Mouse (Mus musculus): Measurements from ENCODE around the gene Htr6. TPM values are rescaled to one million over a fixed set of nuclear protein-coding genes. Genes with fewer than 3 reads are reported as not detected.

Htr6 gene
- 1 to 10 TPM; 4.1 to 5.1 TPM for total RNA-seq (2021)

DNA sequence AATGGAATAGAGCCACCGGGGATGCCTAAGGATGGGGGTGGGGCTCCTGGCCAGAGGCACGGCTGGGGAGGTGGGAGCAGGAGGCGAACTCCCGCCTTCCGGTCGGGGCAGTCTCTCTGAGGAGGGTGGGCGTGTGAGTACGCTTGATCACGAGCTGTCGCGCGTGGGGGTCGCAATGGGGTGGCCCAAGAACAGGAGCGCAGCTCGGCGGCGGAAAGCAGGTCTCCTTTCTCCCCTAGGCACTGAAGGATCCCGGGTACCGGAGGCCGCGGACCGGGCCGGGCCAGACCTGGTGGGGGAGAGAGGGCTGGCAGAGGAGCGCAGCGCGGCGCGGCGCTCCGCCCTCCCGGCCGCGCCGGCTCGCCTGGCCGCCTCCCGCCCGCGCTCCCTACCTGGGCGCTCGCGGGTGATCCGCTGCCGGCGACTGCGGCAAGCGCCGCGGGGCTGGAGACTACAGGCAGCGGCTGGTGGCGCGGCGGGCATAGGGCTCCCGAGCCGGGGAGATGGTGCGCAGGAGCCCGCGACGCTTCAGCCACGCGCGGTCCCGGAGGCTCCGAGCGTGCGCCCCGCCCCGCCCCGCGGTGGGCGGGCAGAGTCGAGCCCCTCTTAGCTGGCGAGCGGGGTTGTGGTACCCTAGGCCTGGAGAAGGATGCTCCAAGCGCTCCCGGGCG is at the start of gene Htr6:
Gene Htr6, minus strand, starts transcription at position 530 of the 671 bp plus-strand sequence.
- intact Hi-C loops (cut with DNase I) = no loop called here

DNA sequence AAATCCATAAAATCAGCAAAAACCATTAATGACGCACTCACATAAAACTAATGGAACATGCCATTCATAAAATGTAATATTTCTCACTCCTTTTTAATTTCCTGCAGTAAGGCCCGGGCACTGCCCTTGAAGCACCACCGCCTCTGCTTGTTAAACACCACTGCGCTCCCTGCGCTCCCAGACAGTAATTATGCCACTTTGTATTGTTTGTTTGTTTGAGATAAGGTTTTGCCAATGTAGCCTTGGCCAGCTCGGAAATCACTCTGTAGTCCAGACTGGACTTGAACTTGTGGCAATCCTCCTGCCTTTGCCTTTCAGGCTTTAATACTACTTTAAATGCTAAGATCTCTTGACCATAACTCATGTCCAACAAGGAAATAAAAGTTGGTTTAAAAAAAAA is 49.6 kb upstream of the Htr6 start:
- intact Hi-C loops (cut with DNase I) = no loop called here
- DNase-seq = no peak

More for the DNA sequence above, at the start of gene Htr6:
- no peak for DNase-seq

DNA sequence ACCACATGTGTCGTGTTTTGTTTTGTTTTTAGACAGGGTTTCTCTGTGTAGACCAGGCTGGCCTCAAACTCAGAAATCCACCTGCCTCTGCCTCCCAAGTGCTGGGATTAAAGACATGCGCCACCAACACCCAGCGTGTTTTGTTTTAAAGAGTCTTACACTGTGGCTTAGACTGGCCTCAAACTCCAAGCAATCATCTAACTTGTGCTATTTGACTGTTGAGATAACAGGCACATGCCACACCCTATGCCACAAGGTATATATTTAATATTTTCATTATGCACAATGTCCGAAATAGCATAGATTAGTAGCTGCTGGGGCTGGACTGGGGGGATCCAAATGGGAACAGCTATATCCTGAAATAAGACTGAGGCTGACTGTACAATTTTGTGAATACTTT is 47.2 kb upstream of the Htr6 start:
- intact Hi-C loops (cut with DNase I) = no loop called here
- DNase-seq = no peak

DNA sequence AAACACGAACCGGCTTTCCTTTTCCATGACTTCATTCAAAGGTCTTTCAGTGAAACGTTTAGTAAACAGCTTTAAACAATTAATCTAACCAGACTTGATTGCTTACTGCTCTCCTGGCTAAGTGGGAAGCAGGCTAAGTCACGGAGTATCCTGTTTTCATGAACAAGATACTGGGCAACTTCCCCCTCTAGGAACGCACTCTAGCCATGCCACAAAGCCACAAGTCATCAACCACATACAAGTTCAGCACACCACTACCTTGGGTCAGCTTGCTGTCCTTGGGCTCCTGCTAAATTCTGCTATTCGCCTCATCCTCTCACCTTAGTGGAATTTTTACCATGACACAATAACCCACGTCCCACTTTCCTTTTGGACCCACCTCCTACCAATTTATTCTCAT is 45.6 kb upstream of the Htr6 start:
- intact Hi-C loops (cut with DNase I) = no loop called here
- no peak for DNase-seq

DNA sequence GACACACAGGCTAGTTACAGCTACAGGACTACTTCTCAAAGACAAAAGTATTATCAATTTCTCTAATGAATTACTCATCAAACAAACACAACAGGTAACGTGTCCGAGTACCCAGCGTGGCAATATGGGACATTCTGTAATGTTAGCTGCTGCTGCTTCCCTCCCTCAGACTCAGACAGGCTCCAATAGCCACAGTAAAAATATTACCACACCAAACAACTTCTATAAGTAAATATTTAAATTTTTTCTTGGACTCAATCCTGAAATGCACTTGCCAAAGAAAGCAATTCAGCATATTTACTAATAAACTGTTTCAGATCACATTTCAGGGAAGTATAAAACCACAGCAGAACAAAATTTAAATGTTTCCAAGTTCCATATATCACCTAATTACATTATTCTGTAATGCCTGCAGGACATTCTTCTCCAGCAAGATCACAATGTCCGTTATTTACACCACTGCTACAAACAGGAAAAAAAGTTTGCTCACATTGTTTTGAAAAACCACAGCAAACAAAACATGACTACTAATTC is 45.0 kb upstream of the Htr6 start:
- intact Hi-C loops (cut with DNase I) = no loop called here
- DNase-seq = no peak

DNA sequence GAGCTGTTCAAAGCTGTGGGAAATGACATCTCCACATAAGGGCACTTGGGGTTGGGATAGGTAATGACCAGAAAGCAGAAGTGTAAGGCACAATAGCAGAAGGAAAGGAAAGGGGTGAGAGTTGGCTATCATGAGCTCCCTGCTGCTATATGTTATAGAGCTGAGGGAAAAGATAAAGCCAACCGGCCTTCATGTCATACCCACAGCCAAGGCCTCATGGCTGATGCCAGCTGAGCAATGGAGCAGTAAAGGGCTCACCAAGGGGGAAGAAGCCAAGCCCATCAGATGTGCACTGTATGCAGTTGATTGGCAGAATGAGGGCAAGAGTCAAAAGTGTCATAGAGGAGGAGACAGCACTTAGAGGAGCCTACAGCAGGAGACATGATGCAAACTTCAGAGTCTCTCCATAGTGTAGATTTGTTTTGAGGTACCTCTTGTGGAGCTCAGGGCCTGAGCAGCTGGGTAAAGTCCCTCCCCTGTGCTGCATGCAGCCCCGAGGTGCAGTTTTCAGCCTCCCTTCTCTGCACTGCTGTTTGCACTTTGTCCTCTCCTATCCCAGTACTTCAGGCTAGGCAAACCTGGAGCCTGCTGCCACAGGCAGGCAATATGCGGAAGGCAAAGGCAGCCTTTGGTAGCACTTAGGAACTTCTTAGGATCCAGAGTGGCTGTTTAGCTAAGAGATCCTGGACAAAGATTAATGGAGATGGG is 41.1 kb upstream of the Htr6 start:
- intact Hi-C loops (cut with DNase I) = no loop called here
- DNase-seq = peak; percentile 34

DNA sequence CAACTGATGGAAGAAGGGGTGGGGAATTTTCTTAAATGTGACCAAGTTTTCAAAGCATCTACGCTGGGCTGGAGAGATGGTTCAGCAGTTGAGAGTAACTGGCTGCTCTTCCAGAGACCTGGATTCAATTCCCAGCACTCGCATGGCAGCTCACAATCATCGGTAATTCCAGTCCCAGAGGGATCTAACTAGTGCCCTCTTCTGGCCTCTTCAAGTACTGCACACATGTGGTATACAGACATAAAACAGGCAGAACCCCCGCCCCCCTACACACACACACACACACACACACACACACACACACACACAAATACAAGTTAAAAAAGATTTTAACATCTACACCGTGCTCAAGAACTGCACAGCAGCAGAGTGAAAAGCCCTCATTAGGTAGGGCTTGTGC is 40.4 kb upstream of the Htr6 start:
- intact Hi-C loops (cut with DNase I) = no loop called here
- DNase-seq = no peak

DNA sequence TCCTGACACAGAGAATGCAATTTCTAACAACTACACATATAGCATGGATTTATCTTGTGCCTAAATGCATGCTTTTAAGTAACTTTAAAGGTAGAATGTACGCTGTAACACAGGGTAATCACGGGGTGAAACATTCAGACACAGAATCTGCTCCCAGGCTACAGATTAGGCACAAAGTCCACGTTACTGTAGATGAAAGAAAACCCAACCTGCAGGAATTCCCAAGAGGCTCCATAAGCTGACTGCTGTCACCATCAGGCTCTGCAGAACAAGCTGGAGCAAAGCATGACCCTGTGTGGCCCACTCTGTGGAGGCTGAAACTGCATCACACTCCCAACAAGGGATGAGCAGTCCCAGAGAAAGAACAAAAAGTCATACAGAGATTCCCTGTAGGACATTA is 37.1 kb upstream of the Htr6 start:
- intact Hi-C loops (cut with DNase I) = no loop called here
- DNase-seq = no peak

DNA sequence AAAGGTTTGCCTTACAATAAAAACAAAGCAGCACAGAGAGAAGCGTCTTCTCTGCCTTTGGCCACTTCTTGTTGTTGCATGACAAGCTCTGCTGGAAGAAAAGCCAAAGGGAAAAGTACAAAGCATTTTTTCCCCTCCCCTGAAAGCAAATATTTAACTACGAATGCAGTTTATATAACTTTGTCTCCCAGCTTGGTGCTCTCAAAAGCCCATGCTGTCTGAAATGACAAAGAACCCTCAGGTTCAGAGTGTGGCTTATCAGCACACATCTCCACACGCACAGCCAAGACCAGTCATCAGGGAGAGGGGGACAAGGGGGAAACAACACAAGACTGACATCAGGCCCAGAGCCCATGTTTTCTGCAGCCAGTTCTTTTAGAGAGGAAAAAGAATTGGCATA is 36.1 kb upstream of the Htr6 start:
- no peak for DNase-seq
- intact Hi-C loops (cut with DNase I) = no loop called here

DNA sequence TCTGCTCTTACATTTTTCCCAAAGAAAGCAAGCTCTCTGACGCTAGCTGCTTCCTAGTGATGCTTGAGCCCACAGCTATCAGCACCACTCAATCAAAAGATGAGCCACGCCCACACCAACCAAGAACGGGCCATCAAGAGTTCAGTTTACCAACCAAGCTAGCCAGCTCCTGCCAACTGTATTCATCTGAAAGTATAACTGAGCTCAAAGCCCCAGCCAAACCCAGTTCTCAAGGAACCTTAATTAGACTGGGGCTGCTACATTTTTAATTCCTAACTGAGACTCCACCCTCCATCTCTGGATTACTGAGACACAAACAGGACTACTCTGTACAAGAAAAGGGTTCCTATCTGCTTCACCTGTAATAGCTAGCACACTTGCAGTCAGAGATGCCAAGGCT is 35.5 kb upstream of the Htr6 start:
- no peak for DNase-seq
- intact Hi-C loops (cut with DNase I) = no loop called here

DNA sequence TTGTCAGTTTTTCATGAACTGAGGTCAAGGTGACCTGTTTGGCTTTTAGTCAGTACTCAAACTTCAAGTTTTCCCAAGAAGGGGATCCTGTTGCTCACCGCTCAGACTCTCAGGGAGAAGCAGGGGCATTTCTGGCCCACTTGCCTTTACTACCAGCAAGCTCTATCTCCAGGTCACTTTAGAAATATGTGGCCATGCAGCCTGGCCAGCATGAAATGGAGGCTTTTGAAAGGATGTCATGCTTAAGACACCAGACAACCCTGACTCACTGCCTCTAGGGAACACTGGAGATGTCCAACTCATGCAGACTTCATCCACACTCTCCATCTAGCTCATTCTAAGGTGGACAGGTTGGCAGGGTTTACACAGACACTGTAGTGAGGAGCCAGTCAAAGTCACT is 30.1 kb upstream of the Htr6 start:
- intact Hi-C loops (cut with DNase I) = no loop called here
- DNase-seq = no peak

DNA sequence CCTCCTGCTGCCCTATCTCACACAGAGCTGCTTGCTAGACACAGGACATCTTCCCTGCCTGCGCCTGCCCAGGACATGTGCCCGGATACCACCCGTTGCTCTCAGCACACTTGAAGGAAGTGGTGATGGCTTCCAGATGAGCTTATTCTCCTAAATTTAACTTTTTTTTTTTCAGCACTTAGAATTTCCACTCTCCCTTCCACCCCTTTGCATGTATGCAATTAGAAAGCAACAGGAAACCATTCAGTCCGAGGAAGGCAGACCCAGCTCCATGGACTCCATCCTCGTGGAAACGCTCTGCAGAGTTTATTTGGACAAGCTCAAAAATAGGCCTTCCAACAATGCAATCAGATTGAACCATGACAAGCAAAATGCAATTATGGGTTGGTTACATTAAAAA is 26.2 kb upstream of the Htr6 start:
- intact Hi-C loops (cut with DNase I) = no loop called here
- DNase-seq = no peak

DNA sequence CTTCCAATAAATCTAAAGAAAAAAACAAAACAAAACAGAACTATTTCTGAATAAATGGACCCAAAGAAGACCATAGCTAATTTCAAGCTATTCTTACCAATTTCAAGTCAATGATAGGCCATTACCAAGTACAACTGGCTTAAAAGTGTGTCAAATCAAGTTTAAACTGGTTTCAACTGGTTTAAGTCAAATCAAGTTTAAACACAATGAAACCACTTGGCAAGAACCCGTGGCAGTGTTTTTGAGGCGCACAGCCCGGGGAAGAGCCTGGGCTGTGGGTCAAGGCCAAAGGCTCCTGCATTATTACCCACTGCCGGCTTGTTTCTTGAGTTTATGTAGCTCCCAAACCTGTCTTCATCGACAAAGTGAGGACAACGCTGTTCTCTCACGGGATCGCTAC is 25.0 kb upstream of the Htr6 start:
- intact Hi-C loops (cut with DNase I) = no loop called here
- no peak for DNase-seq

DNA sequence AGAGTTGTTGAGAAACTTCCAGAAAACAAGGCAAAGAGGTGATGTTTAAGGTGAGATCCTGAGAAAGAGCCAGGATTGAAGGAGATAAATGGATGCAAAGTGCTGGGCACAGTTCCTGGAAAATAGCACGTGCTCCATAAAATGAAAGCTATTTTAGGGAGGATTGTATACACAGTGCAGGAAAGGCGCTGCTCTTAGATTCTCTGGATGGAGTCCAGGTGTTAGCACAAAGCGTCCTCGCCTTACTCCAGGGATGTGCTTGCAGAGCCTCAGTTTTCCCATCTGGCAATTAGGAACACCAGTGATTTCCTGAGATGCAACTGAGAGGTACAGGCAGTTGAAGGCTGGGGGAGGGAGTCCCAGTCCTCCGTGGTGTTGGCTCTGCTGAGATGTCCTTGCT is 20.8 kb upstream of the Htr6 start:
- intact Hi-C loops (cut with DNase I) = no loop called here

DNA sequence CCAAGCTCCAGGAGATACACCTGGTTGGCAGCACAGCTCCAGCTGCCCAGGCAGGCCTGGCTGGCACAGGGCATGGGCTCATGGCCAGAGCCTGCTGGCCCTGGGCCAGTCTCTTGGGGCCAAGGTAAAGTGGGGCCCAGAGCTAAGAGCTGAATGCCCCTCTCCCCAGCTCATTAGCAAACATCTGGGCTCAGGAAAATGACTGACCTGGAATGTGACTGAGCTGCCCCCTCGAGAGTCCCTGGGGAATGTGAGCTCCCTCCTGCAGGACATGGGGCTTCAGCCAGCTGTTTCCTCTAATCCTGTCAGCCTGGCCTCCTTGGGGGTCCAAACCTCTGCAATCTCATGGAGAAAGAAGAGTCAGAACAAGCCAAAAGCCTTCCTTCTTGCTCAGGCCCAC is 20.0 kb upstream of the Htr6 start:
- intact Hi-C loops (cut with DNase I) = no loop called here
- DNase-seq = no peak

More for the DNA sequence above, 20.8 kb upstream of the Htr6 start:
- DNase-seq = no peak

DNA sequence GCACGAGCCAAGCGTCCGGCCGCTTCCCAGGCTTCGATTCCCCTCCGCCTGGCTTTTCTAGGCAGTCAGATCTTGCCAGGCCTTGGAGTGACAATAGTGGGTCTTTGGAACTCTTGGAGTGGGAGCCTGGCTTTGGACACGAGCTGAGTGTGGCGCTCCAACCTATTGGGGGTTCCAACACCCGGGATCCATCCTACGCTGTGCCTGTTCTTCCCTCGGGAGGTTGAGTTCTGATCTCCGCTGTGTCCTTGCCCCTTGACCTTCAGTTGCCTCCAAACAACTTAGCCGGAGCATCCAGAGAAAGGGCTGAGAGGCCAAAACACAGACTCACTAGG is 17.8 kb upstream of the Htr6 start:
- intact Hi-C loops (cut with DNase I) = no loop called here
- no peak for DNase-seq

DNA sequence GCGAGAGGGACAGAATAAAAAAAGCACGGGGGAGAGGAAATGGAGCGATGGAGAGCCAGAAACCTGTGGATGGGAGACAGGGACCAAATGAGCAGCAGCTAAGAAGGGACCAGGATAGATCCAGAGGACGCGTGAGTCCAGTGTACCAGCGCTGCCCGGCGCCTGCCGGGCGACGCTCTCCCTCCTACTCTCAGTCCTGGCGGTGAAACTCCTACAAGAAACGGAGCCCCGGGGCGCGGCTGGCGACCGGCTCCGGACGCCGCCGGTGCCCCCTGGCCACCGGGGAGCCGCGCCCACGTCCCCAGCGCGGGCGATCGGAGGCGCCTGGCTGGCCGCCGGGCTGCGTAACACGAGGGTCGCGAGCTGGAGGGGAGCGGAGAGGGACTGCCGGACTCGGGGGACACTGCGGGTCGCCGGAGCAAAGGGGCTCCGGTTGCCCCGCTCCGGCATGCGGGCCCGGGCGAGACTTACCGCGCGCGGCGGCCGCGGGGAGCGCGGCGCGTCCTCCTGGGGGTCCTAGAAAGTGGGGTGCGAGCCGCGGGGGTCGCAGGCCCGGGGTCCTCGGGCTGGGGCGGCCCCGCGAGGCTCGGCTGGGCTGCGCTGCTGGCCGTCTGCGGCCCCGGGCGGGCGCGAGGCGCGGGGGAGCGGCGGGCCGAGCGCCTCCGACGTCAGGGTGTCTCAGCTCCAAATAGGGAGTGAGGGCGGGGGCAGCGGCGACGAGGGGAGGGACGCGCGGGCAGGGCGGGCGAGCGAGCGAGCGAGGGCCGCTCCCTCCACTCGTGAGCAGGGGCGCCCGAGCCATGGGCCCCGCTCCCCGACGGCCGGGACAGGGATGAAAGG is 17.2 kb upstream of the Htr6 start, which contains the start of gene Nbl1:
Gene Nbl1, minus strand, starts transcription at position 638 of the 840 bp plus-strand sequence.
- DNase-seq = no peak
- intact Hi-C loops (cut with DNase I) = no loop called here

DNA sequence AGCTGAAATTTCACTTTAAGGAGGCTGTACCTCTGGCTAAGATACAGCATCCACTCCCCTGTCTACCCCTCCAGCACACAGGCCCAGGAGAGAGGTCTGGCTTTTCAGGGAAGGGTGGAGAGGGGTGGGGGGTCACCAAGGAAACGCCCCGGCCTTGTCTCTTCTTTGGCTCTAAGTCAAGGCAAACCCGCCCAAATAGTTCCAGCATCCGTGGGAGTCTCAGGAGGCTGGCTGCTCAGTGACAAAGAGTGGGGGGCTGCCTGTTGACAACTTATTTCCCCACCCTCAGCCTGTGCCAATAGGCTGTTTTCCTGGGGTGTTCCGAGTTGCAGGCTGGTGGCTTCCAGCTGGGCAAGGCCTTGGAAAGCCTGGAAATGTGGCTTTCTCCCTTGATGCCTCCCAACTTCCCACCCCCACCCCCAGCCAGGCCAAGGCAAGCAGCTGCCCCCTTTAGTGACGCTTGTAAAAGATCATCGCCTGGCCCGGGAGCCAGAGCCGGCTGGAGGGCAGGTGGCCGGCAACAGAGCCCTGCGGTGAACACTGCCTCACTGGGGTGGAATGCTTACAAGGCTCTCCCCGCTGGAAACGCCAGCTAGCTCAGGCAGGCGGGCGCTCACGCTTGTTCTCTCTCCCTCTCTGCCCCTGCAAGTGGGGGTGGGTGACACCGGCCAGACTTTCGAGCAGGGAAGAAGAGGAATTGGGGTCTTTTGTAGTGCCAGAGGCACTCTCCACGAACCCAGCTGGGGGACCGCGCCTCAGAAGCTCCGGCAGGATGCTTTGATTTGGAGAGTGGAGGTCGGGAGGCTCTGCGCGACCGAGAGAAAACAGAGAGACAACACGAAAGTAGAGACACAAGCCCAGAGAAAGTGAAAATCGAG is 16.3 kb upstream of the Htr6 start:
- DNase-seq = peak; percentile 68
- intact Hi-C loops (cut with DNase I) = no loop called here

DNA sequence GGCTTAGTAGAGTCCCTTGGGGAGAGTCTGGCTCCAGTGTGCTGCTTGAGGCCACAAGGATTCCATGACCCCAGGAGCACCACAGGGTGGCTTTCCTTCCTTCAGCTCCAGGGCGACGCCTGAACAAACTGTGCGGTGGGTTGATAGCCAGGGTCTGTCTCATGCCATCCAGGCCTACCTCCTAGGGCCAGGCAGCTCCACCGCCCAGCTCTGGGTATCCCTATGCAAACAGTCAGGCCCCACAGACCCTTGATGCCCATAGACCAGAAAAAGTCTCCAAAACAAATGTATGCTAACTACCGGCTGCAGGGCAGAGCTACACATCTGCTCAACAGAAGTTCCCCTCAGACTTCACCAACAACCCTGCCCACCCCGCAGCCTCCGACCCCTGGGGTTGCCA is 15.7 kb upstream of the Htr6 start:
- no peak for DNase-seq
- intact Hi-C loops (cut with DNase I) = no loop called here

DNA sequence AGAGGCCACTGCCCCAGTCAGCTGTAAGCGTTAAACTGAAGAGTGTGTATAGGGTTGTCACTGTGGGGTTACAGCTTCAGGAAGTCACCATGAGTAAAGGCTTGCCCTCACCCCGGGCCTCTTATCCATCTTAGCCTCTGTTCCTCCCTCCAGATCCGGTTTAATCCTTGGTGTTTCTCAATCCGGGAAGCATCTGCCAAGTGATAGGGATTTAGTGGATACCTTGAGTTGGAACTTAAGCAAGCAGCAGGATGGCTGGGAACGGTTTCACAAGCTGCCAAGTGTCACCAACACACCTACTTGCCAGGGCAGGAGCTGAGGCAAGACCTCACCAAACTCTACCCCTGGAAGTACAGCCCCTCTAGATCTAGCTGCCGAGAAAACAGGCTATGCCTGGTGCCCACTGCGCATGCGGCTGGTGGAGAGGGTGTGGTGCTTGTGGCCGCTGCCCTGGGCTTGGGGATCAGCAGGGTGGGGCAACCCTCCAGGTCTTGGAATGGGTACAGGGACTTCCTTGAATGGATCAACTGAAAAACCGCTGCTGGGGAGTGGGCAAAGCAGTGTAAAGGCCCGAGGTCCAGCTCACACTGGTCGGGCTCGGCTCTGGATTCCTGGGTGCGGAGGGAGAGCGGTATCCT is 15.1 kb upstream of the Htr6 start:
- no peak for DNase-seq
- intact Hi-C loops (cut with DNase I) = no loop called here

Data from left cerebral cortex, postnatal 4 days (tissue).